8 mouse cellular contexts compared by ENCODE assay signal in genomic region chr1:127773198-127773802, GRCm38 (mm10). TPM values are rescaled to one million over a fixed set of nuclear protein-coding genes. Genes with fewer than 3 reads are reported as not detected.
DNase-seq lines count a peak whose midpoint lies in the region; ATAC-seq and TF ChIP-seq lines count a peak whose summit lies in the region.

No protein-coding gene starts in this region.

- no peaks in the 10 kb centered on the region for H3K9me3 ChIP-seq in heart, embryonic 13.5 days
- no peaks in the 10 kb centered on the region for H3K9me3 ChIP-seq in heart, embryonic 14.5 days (ENCODE audit: control insufficient read depth, low read length)
- no peaks in the 10 kb centered on the region for H3K9me3 ChIP-seq in liver, embryonic 14.5 days (ENCODE audit: control insufficient read depth, low read length)
- no peaks in the 10 kb centered on the region for H3K9me3 ChIP-seq in stomach, postnatal 0 days (ENCODE audit: control insufficient read depth, low read length)

- in situ Hi-C loops in Patski (cut with MboI; ENCODE audit: low pct_unique_long_range_greater_than_20kb), result loop anchor here (25.0 kb wide), 1 partner anchor 561 kb away; the partner anchor contains the start of gene Mgat5

- H3K36me3 ChIP-seq in heart, embryonic 13.5 days, result peaks cover 13% of the 10 kb centered on the region
- H3K36me3 ChIP-seq in heart, embryonic 14.5 days (ENCODE audit: control insufficient read depth, insufficient read depth, low read length), result peaks cover 5% of the 10 kb centered on the region; the same call in 1 of the 2 replicates
- peaks cover 9% of the 10 kb centered on the region for H3K36me3 ChIP-seq in liver, embryonic 14.5 days (replicated peaks; ENCODE audit: control insufficient read depth, insufficient read depth, low read depth)
- H3K36me3 ChIP-seq in stomach, postnatal 0 days (ENCODE audit: control insufficient read depth, insufficient read depth, low read length), result no peaks in the 10 kb centered on the region

- POLR2A ChIA-PET in Patski (lab: Charles Lee), result interaction anchor here (1.2 to 1.3 kb wide), 2 partner anchors 12 to 14 kb away, joined by 3 to 4 read pairs; no protein-coding TSS in a partner anchor

- no peaks in the 10 kb centered on the region for H3K27me3 ChIP-seq in heart, embryonic 13.5 days (replicated peaks)
- no peaks in the 10 kb centered on the region for H3K27me3 ChIP-seq in Patski
- no peaks in the 10 kb centered on the region for H3K27me3 ChIP-seq in heart, embryonic 14.5 days (ENCODE audit: control insufficient read depth, insufficient read depth, low read length)
- no peaks in the 10 kb centered on the region for H3K27me3 ChIP-seq in liver, embryonic 14.5 days (ENCODE audit: control insufficient read depth, insufficient read depth, low read length)
- H3K27me3 ChIP-seq in stomach, postnatal 0 days (ENCODE audit: control insufficient read depth, insufficient read depth, low read length), result no peaks in the 10 kb centered on the region

- CTCF ChIA-PET in Patski (lab: Charles Lee), result no interaction called here

- 2% methylated on average over 14 of the region's 14 CpGs for WGBS in heart, embryonic 13.5 days
- under 1% methylated on average over 14 of the region's 14 CpGs for WGBS in heart, embryonic 14.5 days
- under 1% methylated on average over 14 of the region's 14 CpGs for WGBS in liver, embryonic 14.5 days (ENCODE audit: insufficient replicate concordance)
- WGBS in stomach, postnatal 0 days, result 2% methylated on average over 14 of the region's 14 CpGs

- peak overlapping the region; percentile 92 for H3K27ac ChIP-seq in heart, embryonic 13.5 days (replicated peaks)
- peak overlapping the region; percentile 92 to 96 for H3K27ac ChIP-seq in heart, embryonic 14.5 days (replicated peaks in 1 of 2; ENCODE audit: control insufficient read depth in 1 of 2, insufficient read depth in 1 of 2, low read depth in 2 of 2, low read length in 2 of 2)
- peak overlapping the region; percentile 81 for H3K27ac ChIP-seq in liver, embryonic 14.5 days
- peak overlapping the region; percentile 90 for H3K27ac ChIP-seq in stomach, postnatal 0 days (replicated peaks)

- TF ChIP-seq EP300 in liver, embryonic 14.5 days (IDR thresholded peaks at IDR 0.05; ENCODE audit: low read depth), result no peak
- TF ChIP-seq EP300 in stomach, postnatal 0 days (optimal IDR thresholded peaks at IDR 0.05), result no peak

- ATAC-seq in heart, embryonic 13.5 days (ENCODE audit: extremely low read depth, insufficient number of reproducible peaks, low FRiP score, low TSS enrichment), result no peak
- peak; percentile 19 for ATAC-seq in Patski
- peak; percentile 1; the same call in 1 of the 2 replicates for ATAC-seq in heart, embryonic 14.5 days (ENCODE audit: insufficient number of reproducible peaks, insufficient read depth, low FRiP score, low read depth)
- ATAC-seq in liver, embryonic 14.5 days (ENCODE audit: insufficient read depth), result peak; percentile 16
- ATAC-seq in stomach, postnatal 0 days (ENCODE audit: low FRiP score, low TSS enrichment), result peak; percentile 22; the same call in 1 of the 2 replicates
- no peak for ATAC-seq in monocyte, adult 5-6 weeks (replicated peaks; ENCODE audit: insufficient number of reproducible peaks, low FRiP score, low TSS enrichment, poor library complexity, severe bottlenecking)

- DNase-seq in heart, adult 9 months (ENCODE audit: low spot score in 2 of 2), result no peak
- DNase-seq in Patski (ENCODE audit: low read depth, low spot score), result peak; percentile 20
- DNase-seq in liver, embryonic 14.5 days (ENCODE audit: low read depth in 3 of 3, low spot score in 3 of 3), result no peak
- DNase-seq in stomach, postnatal 0 days (ENCODE audit: low spot score), result no peak
- no peak for DNase-seq in right cerebral cortex, postnatal 25 days

- peaks cover 40% of the 10 kb centered on the region for H3K4me1 ChIP-seq in heart, embryonic 13.5 days
- peaks cover 6 to 22% of the 10 kb centered on the region in 2 experiments for H3K4me1 ChIP-seq in heart, embryonic 14.5 days (ENCODE audit: control insufficient read depth in 2 of 2, insufficient read depth in 2 of 2, low read length in 2 of 2)
- H3K4me1 ChIP-seq in liver, embryonic 14.5 days (replicated peaks; ENCODE audit: control insufficient read depth in 2 of 2, insufficient read depth in 2 of 2, low read length in 1 of 2), result peaks cover 12 to 22% of the 10 kb centered on the region in 2 experiments
- H3K4me1 ChIP-seq in stomach, postnatal 0 days (replicated peaks; ENCODE audit: control insufficient read depth, insufficient read depth), result 0 out of 2 replicates have a peak, but pooled peaks cover 2% of the 10 kb centered on the region

- peak overlapping the region; percentile 88 for H3K4me2 ChIP-seq in heart, embryonic 13.5 days
- H3K4me2 ChIP-seq in heart, embryonic 14.5 days (ENCODE audit: low read length), result peak overlapping the region; percentile 68
- H3K4me2 ChIP-seq in liver, embryonic 14.5 days (ENCODE audit: low read depth), result peak overlapping the region; percentile 70
- peak overlapping the region; percentile 51 for H3K4me2 ChIP-seq in stomach, postnatal 0 days (replicated peaks; ENCODE audit: low read depth)

- H3K9ac ChIP-seq in heart, embryonic 13.5 days, result peak overlapping the region; percentile 83
- H3K9ac ChIP-seq in heart, embryonic 14.5 days (ENCODE audit: low read length), result peak overlapping the region; percentile 81
- H3K9ac ChIP-seq in liver, embryonic 14.5 days (replicated peaks), result peak overlapping the region; percentile 65
- peak overlapping the region; percentile 71 for H3K9ac ChIP-seq in stomach, postnatal 0 days (ENCODE audit: low read length)

- no peak for TF ChIP-seq CTCF in Patski (IDR thresholded peaks at IDR 0.05)
- TF ChIP-seq CTCF in liver, embryonic 14.5 days (IDR thresholded peaks at IDR 0.05; ENCODE audit: low read depth), result no peak
- no peak for TF ChIP-seq CTCF in stomach, postnatal 0 days (IDR thresholded peaks at IDR 0.05; ENCODE audit: low read depth)

- H3K4me3 ChIP-seq in heart, embryonic 13.5 days, result peak overlapping the region; percentile 86
- H3K4me3 ChIP-seq in heart, embryonic 14.5 days (ENCODE audit: control insufficient read depth in 1 of 2, insufficient read depth in 1 of 2, low read depth in 1 of 2, low read length in 2 of 2), result peak overlapping the region; percentile 67 to 76
- peak overlapping the region; percentile 85 to 99 for H3K4me3 ChIP-seq in liver, embryonic 14.5 days (ENCODE audit: insufficient read depth in 1 of 2, low read depth in 2 of 2, low read length in 2 of 2)
- H3K4me3 ChIP-seq in stomach, postnatal 0 days (ENCODE audit: low read depth, low read length), result peak overlapping the region; percentile 90

RNA-seq across cellular contexts. Expression of gene Ccnt2, which starts 0.7 kb away (rescaled TPM):
- 56.9 and 62.6 TPM in 2 replicates for polyA plus RNA-seq in heart, embryonic 13.5 days (2015; fragmentation: Nextera tagmentation; extraction: Ambion mirVana)
- 30.0 TPM for polyA plus RNA-seq in Patski (2021)
- 61.6 and 62.2 TPM in 2 replicates for polyA plus RNA-seq in heart, embryonic 14.5 days (2014; fragmentation: Nextera tagmentation; extraction: Ambion mirVana)
- 13.8 and 16.1 TPM in 2 replicates for polyA plus RNA-seq in liver, embryonic 14.5 days (2012; rRNA removed)
- 19.6 and 20.6 TPM in 2 replicates for polyA plus RNA-seq in liver, embryonic 14.5 days (2014; fragmentation: Nextera tagmentation; extraction: Ambion mirVana)
- 24.7 and 30.1 TPM in 2 replicates for polyA plus RNA-seq in stomach, postnatal 0 days (2015; fragmentation: Nextera tagmentation; extraction: Ambion mirVana)
- 50.1 to 88.9 TPM (median 52.7 TPM) in 3 replicates for total RNA-seq in monocyte, adult 5-6 weeks (2017)

RNA-seq across cellular contexts. Expression of gene Acmsd, which starts 44.1 kb away (rescaled TPM):
- 0.49 and 0.56 TPM in 2 replicates for polyA plus RNA-seq in heart, embryonic 13.5 days (2015; fragmentation: Nextera tagmentation; extraction: Ambion mirVana)
- polyA plus RNA-seq in Patski (2021), result not detected
- polyA plus RNA-seq in heart, embryonic 14.5 days (2014; fragmentation: Nextera tagmentation; extraction: Ambion mirVana), result 0.12 and 0.55 TPM in 2 replicates
- polyA plus RNA-seq in liver, embryonic 14.5 days (2012; rRNA removed), result 2.7 and 4.5 TPM in 2 replicates
- 7.1 and 7.9 TPM in 2 replicates for polyA plus RNA-seq in liver, embryonic 14.5 days (2014; fragmentation: Nextera tagmentation; extraction: Ambion mirVana)
- not detected in 2 replicates for polyA plus RNA-seq in stomach, postnatal 0 days (2015; fragmentation: Nextera tagmentation; extraction: Ambion mirVana)
- 0.67 TPM in 1 of 3 replicates, not detected in the others for total RNA-seq in monocyte, adult 5-6 weeks (2017)

Comparison
In these comparisons a context has a peak if more than half of its experiments do, and no peak if none do; other contexts are left out.
1. ATAC-seq: peak in Patski (single experiment), heart, embryonic 14.5 days (single experiment), liver, embryonic 14.5 days (single experiment) and stomach, postnatal 0 days (single experiment); none in heart, embryonic 13.5 days (single experiment) and monocyte, adult 5-6 weeks (single experiment).
2. Peak in every context shown above with its lines, with median percentiles within 50 percentile points of each other: H3K27ac ChIP-seq, H3K4me2 ChIP-seq, H3K4me3 ChIP-seq and H3K9ac ChIP-seq.